Mouse (Mus musculus) kidney, postnatal 25 days (tissue): ENCODE results near the gene Nck2.

Experiments used
- DNase-seq, 2 experiments: peaks; one replicate each; pipeline ENCODE4 v3.0.0; 2021; ENCODE audit warnings: mixed read lengths in 2 of 2

The Nck2 gene

DNA sequence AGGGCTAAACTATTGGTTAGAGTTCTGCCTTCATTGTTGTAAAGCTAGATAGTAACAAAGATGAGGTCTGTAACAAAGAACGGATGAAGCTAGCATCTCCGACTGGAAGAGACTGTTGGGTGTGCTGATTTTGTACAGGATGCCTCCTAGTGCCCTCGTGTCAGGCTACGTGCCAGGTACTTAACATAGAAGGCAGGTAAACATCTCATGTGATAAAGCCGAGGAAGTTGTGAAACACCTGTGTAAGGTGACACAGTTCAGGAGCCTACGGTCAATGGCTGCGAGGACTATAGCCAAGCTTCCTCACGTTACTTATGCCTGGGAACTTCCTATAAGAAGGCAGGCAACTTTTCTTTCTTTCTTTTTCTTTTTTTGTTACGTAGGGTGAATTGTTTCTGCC is at the start of gene Nck2:
TSS of gene Nck2 (plus strand) at position 49 of the 400 bp plus-strand sequence.
- DNase-seq = peak; percentile 22 to 44

DNA sequence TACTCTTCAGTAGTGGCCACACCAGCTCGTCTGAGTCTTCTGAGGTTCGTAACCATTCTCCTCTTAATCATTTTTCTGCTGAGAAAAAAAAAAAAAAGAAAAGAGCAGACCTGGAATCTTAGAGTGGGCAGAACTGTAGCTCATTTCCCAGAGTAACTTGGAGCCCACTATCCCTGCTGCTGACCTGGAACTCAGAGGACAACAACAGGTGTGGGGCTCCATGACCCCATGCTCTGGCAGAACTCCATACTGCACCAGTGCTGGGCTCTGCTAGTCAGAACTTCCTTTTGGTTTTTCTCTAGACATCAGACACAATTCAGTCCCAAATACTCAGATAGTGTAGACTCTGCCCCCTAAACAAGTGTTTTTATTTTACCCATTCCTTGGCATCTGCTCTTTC is 49.3 kb upstream of the Nck2 start:
- no peak for DNase-seq

GRCm38 (mm10) chr1:43395799-43396198 is 48.6 kb upstream of the Nck2 start:
- no peak for DNase-seq

- DNase-seq = no peak
Measured at GRCm38 (mm10) chr1:43396522-43396921, 47.9 kb upstream of the Nck2 start.

DNA sequence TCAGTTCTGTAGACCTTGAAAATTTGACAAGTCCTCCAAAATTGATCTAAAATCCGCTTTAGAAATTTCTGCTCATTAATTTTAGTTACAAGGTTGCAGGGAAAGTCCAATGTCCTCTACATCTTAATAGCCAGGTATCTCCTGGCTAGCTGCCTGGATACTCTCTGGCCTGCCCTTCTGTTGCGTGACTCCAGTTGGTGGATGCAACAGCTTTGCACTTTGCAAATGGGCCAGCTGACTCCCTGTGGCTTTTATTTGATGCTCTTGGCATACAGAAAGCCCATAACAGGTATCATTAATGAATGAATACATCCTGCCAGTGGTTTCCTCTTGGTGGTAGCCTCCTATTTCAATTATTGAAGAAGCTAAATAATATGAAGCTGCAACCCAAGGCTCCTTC is 47.3 kb upstream of the Nck2 start:
- no peak for DNase-seq

DNA sequence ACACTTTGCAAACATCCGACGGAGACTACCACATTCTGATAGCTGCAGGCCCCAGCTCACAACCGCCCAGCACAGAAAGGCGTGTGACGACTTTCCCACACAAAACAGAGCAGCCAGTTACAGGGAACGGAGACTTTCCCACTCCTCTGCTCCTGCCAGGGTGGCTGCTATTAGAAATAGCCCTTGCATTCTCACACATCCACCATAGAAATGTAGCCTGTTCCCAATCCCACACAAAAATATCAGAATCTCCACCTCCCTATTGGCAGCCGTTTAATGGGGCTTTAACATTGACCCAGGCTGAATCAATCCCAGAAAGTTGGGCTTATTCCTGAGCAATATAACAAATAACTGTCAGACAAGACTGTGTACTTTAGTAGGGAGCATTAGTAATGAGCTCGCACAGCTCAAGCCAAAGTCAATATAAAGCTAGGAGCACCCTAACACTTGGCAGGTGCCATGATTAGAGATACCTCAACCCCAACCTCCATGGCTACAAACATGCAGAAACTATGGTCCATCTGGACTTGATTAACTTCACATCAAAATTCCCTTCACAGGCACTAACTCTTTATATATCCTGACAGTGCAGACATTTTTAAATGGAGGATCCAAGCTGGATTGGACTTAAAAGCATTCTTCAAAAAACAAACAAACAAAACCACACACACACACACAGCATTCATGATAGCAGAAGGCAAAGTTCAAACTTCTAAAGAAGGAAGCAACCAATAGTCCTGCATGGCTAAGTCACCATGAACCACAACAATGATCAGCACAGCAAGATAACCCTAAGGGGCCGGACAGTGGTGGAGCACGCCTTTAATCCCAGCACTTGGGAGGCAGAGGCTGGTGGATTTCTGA is 45.4 kb upstream of the Nck2 start:
- DNase-seq = no peak

GRCm38 (mm10) chr1:43399602-43400216 is 44.7 kb upstream of the Nck2 start:
- no peak for DNase-seq

DNA sequence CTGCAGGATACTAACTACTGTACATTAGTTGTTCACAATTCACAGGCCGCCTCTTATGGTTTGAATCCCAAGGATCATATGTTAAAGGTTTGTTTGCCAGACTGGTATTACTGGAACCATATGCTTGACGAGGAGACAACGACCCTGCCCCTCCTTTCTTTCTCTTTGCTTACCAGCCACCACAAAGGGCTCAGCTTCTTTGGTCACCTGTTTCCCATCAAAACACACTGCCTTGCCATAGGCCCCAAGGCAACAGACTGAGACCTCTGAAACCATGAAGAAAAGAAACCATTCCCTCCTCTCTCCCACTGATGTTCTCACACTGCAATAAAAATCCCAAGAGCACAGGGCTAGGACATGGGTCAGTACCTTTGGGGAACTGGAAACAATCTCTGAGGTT is 43.7 kb upstream of the Nck2 start:
- no peak for DNase-seq

DNA sequence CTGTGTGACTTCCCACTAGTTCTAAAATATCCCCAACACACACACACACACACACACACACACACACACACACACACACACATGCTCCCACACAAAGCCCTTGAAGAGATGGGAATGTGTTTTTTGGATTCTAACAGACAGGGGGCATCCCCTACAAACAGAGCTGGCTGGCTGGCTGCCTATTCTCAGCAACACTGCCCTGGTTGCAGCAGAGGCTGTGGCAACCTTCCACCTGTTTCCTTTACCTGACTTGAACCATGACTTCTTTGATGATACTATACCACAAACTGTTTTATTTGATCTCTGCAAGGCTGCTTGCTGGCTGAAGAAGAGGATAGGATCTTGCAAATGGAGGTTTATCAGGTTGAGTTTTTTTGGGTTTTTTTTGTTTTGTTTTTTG is 41.0 kb upstream of the Nck2 start:
- DNase-seq = peak in 1 of 2 experiments; percentile 8

- DNase-seq = no peak
Measured at GRCm38 (mm10) chr1:43404693-43405678, 39.4 kb upstream of the Nck2 start.

DNA sequence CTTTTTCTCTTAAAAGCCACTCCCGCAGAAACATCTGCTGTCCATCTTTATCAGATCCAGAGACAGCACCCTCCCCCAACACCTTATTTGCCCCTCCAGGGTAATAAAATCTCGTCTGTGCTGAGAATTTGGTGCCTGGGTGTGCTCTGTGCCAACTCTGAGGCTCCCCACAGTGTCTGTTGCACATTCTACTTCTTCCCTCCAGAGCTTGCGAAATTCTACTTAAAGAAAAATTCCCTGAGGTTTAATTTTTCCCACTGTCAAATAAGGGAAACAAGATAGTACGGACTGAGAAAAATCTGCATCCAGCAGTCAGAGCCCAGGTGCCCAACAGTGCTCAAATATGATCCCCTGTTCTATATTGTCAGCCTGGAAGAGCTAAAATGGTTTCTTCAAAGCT is 35.4 kb upstream of the Nck2 start:
- no peak for DNase-seq

DNA sequence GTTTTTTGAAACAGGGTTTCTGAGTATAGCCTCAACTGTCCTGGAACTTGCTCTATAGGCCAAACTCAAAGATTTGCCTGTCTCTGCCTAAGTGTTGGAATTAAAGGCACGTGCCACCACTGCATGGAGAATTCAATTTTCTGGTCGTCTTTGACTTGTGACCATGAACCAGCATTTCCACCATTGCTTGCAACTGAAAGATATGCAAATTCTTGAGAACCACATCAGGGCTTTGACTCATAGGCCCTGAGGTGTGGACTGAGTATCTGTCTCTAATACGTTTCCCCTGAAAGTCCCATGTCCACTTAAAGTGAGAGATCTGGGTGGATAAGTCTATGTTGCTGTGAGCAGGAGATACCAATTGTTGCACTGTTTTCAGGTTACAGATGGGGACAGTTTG is 31.6 kb upstream of the Nck2 start:
- DNase-seq = no peak

DNA sequence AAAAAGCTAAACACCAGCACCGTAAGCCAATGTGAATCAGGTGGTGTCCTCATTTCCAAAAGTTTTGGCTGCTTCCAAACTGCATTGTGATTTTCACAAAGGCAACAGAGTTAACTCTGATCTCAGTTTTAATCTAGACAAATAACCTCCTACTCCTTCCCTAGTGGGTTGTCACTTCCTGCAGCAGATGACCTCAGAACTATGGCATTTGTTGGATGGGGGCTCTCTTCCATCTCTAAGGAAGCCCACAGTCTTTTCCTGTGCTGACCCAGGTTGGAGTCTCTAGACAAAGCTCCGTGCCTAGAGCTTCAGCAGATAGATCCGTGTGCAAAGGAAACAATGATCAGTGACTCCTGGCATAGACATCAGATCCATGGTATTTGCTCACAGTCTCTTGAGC is 31.1 kb upstream of the Nck2 start:
- DNase-seq = no peak

- no peak for DNase-seq
Measured at GRCm38 (mm10) chr1:43413749-43414148, 30.6 kb upstream of the Nck2 start.

GRCm38 (mm10) chr1:43414228-43414627 is 30.2 kb upstream of the Nck2 start:
- no peak for DNase-seq

GRCm38 (mm10) chr1:43414971-43415370 is 29.4 kb upstream of the Nck2 start:
- no peak for DNase-seq

GRCm38 (mm10) chr1:43422969-43423748 is 21.2 kb upstream of the Nck2 start:
- no peak for DNase-seq

DNA sequence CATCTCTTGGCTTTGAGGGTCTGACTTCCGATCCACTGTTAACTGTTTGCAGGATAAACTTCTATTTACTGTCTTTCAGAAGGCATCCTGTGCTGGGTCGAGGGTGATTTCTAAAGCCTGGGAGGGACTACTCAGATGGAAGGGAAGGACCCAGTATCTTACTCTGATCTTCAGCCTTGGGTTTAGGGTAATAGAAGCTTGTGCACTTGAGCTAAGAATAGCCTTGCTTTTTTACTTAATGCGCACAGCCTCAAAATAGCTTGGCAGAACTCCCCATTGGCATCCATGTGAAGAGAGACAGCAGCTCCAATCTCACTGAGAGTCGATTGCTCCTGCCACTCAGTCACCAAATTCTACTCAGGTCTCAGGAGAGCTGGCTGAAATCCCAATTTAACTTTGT is 17.9 kb upstream of the Nck2 start:
- DNase-seq = no peak

DNA sequence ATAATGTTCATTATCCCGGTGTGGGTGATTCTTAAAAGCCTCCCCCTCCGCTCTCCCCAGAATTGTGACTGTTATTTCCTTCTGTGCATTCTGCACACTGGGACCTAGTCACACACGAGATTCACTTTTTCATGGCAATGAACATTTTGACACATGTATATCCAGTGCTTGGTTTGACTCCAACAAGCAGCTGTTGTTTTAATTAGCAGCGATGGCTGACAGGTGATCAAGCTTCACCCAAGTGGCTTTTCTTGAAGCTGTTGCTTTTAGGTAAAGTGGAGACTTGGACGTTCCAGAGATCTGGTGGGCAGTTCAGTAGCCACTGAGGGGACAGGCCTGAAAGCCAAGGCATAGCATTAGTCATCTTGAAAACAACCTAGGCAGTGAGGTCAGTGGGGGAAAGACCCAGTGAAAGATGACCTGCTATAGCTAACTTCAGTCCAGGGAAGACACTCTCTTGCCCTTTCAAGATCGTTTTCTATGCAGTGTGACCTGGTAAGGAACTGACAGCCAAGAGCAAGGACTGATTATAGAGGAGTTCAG is 17.3 kb upstream of the Nck2 start:
- no peak for DNase-seq

DNA sequence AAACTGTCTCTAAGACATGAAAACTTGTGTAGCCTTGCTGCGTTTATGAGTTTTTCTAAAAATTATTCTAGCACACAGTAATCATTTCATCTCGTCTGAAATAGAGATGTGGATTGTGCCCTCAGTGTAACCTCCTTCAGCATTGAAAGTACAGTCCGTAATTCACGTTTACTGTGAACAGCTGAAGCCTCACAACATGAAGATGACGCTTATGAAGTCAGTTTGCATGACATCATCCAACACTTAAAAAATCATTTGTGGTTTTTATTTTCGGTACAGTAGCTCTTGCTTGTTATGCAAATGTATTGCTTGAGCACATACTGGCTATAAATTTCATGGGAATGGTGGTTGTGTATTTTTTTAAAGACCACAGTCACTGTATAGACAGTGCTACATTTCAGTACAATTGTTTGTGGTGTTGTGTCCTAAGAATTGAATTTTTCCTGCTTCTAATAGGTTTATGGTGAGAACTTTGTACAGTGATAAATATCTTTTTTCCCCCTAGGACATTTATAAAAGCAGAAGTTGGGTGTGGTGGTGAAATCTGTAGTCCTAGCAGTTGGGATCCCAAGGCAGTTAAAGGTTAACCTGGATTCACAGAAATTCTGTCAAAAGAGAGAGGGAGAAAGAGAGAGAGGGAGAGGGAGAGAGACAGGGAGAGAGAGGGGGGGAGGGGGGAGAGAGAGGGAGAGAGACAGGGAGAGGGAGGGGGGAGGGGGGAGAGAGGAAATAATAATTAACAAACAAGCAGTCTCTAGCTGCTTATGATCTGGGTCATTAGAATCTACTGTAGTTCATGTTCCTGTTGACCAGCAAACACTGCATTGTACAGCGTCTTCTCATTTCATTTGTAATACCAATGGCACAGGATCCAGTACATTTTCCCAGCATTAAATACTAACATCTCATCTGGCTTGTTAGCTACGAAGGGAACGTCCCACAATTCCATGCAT is 14.2 kb upstream of the Nck2 start:
- DNase-seq = no peak

DNA sequence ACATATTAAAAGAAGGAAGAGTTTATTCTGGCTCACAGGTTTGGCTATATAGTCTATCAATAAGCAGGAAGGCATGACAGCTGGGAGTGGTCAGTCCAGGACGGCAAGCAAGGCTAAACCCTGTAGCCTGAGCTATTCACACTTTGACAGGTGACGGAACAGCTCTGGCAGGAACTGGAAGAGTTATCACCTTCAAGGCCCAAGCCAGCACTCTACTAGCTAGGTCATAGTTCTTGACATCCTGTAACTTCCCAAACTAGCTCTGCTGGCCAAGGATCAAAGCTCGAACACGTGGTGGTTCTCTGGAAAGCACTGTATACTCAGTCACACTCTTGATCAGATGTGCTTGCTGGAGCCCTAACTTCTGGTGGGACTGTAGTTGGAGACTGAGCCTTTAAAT is 10.5 kb upstream of the Nck2 start:
- no peak for DNase-seq
